Mouse (Mus musculus): ENCODE data around the gene Ssbp4. TPM values are rescaled to one million over a fixed set of nuclear protein-coding genes. Genes with fewer than 3 reads are reported as not detected.

The Ssbp4 gene
- polyA plus RNA-seq, 1 experiment from 2014 or later, result 188 TPM

- peaks cover 21% of the 10 kb centered on the region for H3K4me1 ChIP-seq (replicated peaks; ENCODE audit: insufficient read depth, low read length)
- DNase-seq (ENCODE audit: low spot score) (peak; percentile 75), ATAC-seq (replicated peaks; ENCODE audit: low FRiP score, low read depth) (0 out of 2 replicates have a peak, but pooled peaks have one; percentile 0)
- WGBS, result 24% methylated on average over 10 of the region's 10 CpGs
- H3K9ac ChIP-seq (ENCODE audit: low read depth, low read length), result 0 out of 2 replicates have a peak overlapping the region, but pooled peaks have one; percentile 1
- 0 out of 2 replicates have a peak overlapping the region, but pooled peaks have one; percentile 0 for H3K4me3 ChIP-seq (replicated peaks; ENCODE audit: low read depth, low read length)
- no peaks in the 10 kb centered on the region for H3K9me3 ChIP-seq (replicated peaks; ENCODE audit: low read length)
- 0 out of 2 replicates have a peak, but pooled peaks cover 3% of the 10 kb centered on the region for H3K36me3 ChIP-seq (ENCODE audit: insufficient read depth, low read length)
- peak overlapping the region; percentile 44 for H3K4me2 ChIP-seq (ENCODE audit: low read length)
- TF ChIP-seq CTCF (IDR thresholded peaks at IDR 0.05; ENCODE audit: low read depth), result no peak
- no peaks in the 10 kb centered on the region for H3K27me3 ChIP-seq (ENCODE audit: insufficient read depth, low read length)
- peak overlapping the region; percentile 85 for H3K27ac ChIP-seq
These were observed 8.0 kb downstream of the Ssbp4 start for GRCm38 (mm10) chr8:70600473-70601270.

GRCm38 (mm10) chr8:70599507-70600290 is 9.0 kb downstream of the Ssbp4 start:
- 72% methylated on average over 12 of the region's 12 CpGs for WGBS
- Histone ChIP-seq H3K4me2 (ENCODE audit: low read length) (no peak overlapping the region), H3K27ac (peak overlapping the region; percentile 85), H3K9ac (ENCODE audit: low read depth, low read length) (no peak overlapping the region), H3K36me3 (ENCODE audit: insufficient read depth, low read length) (0 out of 2 replicates have a peak, but pooled peaks cover 3% of the 10 kb centered on the region), H3K9me3 (replicated peaks; ENCODE audit: low read length) (no peaks in the 10 kb centered on the region), H3K4me3 (replicated peaks; ENCODE audit: low read depth, low read length) (no peak overlapping the region), H3K27me3 (ENCODE audit: insufficient read depth, low read length) (no peaks in the 10 kb centered on the region), H3K4me1 (replicated peaks; ENCODE audit: insufficient read depth, low read length) (peaks cover 29% of the 10 kb centered on the region)
- no peak for TF ChIP-seq CTCF (IDR thresholded peaks at IDR 0.05; ENCODE audit: low read depth)
- ATAC-seq (replicated peaks; ENCODE audit: low FRiP score, low read depth) (no peak), DNase-seq (ENCODE audit: low spot score) (no peak)

- H3K4me2 ChIP-seq (ENCODE audit: low read length), result peak overlapping the region; percentile 74
- TF ChIP-seq CTCF (IDR thresholded peaks at IDR 0.05; ENCODE audit: low read depth), result no peak
- H3K9ac ChIP-seq (ENCODE audit: low read depth, low read length), result peak overlapping the region; percentile 60; the same call in 1 of the 2 replicates
- no peak overlapping the region for H3K27ac ChIP-seq
- ATAC-seq (replicated peaks; ENCODE audit: low FRiP score, low read depth) (no peak), DNase-seq (ENCODE audit: low spot score) (peak; percentile 53)
- H3K4me1 ChIP-seq (replicated peaks; ENCODE audit: insufficient read depth, low read length), result peaks cover 30% of the 10 kb centered on the region
- 25% methylated on average over 10 of the region's 10 CpGs for WGBS
- H3K9me3 ChIP-seq (replicated peaks; ENCODE audit: low read length), result no peaks in the 10 kb centered on the region
- H3K27me3 ChIP-seq (ENCODE audit: insufficient read depth, low read length), result no peaks in the 10 kb centered on the region
- 0 out of 2 replicates have a peak, but pooled peaks cover 3% of the 10 kb centered on the region for H3K36me3 ChIP-seq (ENCODE audit: insufficient read depth, low read length)
- H3K4me3 ChIP-seq (replicated peaks; ENCODE audit: low read depth, low read length), result no peak overlapping the region
These were observed 9.9 kb downstream of the Ssbp4 start for GRCm38 (mm10) chr8:70598722-70599121.

- 0 out of 2 replicates have a peak, but pooled peaks cover 3% of the 10 kb centered on the region for H3K36me3 ChIP-seq (ENCODE audit: insufficient read depth, low read length)
- H3K4me2 ChIP-seq (ENCODE audit: low read length), result peak overlapping the region; percentile 74
- 14% methylated on average over 29 of the region's 29 CpGs for WGBS
- peak overlapping the region; percentile 36; the same call in 1 of the 2 replicates for H3K27ac ChIP-seq
- H3K27me3 ChIP-seq (ENCODE audit: insufficient read depth, low read length), result no peaks in the 10 kb centered on the region
- H3K4me3 ChIP-seq (replicated peaks; ENCODE audit: low read depth, low read length), result peak overlapping the region; percentile 31
- peaks cover 34% of the 10 kb centered on the region for H3K4me1 ChIP-seq (replicated peaks; ENCODE audit: insufficient read depth, low read length)
- peak; percentile 82 for TF ChIP-seq CTCF (IDR thresholded peaks at IDR 0.05; ENCODE audit: low read depth)
- DNase-seq (ENCODE audit: low spot score) (peak; percentile 82), ATAC-seq (replicated peaks; ENCODE audit: low FRiP score, low read depth) (peak; percentile 12)
- no peaks in the 10 kb centered on the region for H3K9me3 ChIP-seq (replicated peaks; ENCODE audit: low read length)
- peak overlapping the region; percentile 60 for H3K9ac ChIP-seq (ENCODE audit: low read depth, low read length)
These were observed 10.4 kb downstream of the Ssbp4 start for GRCm38 (mm10) chr8:70598283-70598682.

- no peaks in the 10 kb centered on the region for H3K9me3 ChIP-seq (replicated peaks; ENCODE audit: low read length)
- ATAC-seq (replicated peaks; ENCODE audit: low FRiP score, low read depth) (no peak), DNase-seq (ENCODE audit: low spot score) (no peak)
- H3K27me3 ChIP-seq (ENCODE audit: insufficient read depth, low read length), result no peaks in the 10 kb centered on the region
- H3K4me1 ChIP-seq (replicated peaks; ENCODE audit: insufficient read depth, low read length), result peaks cover 40% of the 10 kb centered on the region
- peak overlapping the region; percentile 60 for H3K9ac ChIP-seq (ENCODE audit: low read depth, low read length)
- H3K4me2 ChIP-seq (ENCODE audit: low read length), result peak overlapping the region; percentile 74
- TF ChIP-seq CTCF (IDR thresholded peaks at IDR 0.05; ENCODE audit: low read depth), result no peak
- 24% methylated on average over 65 of the region's 68 CpGs for WGBS
- H3K36me3 ChIP-seq (ENCODE audit: insufficient read depth, low read length), result 0 out of 2 replicates have a peak, but pooled peaks cover 2% of the 10 kb centered on the region
- peak overlapping the region; percentile 36; the same call in 1 of the 2 replicates for H3K27ac ChIP-seq
- H3K4me3 ChIP-seq (replicated peaks; ENCODE audit: low read depth, low read length), result peak overlapping the region; percentile 31
These were observed 11.0 kb downstream of the Ssbp4 start for GRCm38 (mm10) chr8:70597417-70598272.

Measured in kidney, postnatal 0 days (tissue).